Mouse (Mus musculus): ENCODE data around the gene Zmym3.

The Zmym3 gene

DNA sequence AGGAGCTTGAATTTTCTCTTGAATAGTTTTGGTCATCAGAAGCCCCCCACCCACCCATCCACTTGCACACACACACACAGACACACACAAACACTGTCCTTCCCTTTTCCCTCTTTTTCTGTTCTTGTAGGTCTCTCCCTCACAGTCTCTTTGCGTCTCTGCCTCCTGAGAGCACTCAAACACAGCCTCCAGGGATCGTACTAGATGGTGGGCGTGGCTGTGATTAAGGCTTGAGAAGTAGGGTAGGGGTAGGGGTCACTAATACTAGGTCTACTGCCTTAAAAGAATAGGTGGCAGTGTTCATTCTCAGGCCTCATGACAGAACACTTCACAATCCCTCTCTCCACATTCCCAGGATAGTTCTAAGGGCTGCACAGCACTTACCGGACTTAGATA, at the start of gene Zmym3:
Gene Zmym3 (minus strand): TSS at position 150 of the 396 bp plus-strand sequence.
- DNase-seq (ENCODE audit: low spot score), result no peak

DNA sequence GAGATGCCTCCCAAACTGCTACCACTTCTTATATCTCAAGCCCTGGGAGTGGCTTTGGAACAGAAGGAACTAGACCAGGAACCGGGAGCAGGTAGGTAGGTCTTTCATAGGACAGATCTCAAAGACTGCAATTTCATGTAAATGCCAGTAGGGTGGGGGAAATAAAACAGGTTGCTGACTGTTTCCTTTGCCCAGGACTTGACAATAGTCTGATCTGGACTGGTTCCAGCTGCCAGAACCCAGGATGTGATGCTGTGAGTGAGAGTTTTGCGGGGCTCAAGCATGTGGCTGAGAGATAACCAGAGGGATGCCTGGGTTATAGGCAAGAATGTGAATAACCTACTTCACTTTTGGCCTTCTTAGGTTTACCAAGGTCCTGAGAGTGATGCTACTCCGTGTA, 30.9 kb upstream of the Zmym3 start:
- DNase-seq (ENCODE audit: low spot score), result no peak

DNA sequence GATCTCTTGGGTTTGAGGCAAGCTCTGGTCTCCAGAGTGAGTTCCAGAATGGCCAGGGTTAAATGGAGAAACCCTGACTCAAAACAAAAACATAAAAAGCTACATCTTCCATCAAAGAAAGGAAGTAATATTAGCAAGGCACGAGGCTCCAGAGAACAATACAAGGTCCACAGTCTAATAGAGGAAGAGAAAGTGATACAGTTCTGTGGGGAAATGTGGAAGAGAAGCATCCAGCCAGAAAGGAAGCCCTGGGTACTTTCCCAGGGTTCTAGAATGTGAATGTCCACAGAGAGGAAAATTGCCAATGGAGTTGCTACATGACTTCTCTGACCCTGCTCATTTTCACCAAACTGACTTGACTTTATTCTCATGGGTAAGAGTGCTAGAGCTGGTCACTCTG, 30.5 kb upstream of the Zmym3 start:
- DNase-seq (ENCODE audit: low spot score), result no peak

DNA sequence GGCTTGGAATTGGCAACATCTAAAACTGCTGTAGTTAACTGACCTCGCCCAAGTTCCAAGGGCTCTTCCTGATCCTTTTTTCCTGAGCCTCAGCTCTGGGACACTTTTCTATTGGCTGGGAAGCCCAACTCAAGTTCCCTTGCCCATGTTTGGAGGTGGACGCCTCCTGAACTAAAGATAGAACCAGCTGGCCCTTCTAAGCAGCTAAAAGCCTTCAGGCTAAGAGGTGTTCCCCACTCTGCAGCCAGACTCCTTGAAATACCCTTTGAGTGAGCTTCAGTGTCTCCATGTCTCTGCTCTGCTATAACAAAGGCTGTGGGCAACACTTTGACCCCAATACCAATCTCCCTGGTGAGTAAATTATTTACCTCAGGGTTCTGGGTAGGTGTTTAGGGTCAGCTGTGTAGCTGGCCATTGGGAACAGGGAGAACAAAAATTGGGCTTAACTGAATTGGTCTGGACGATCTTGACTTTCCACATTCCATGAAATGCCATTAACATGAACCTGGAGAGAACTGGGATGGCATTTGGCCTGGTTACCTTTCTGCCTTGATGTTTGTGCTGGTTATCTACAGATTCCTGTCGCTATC, 28.3 kb upstream of the Zmym3 start, which contains the start of gene Itgb1bp2:
Gene Itgb1bp2 (plus strand): TSS at position 203 of the 590 bp plus-strand sequence.
- no peak for DNase-seq (ENCODE audit: low spot score)

DNA sequence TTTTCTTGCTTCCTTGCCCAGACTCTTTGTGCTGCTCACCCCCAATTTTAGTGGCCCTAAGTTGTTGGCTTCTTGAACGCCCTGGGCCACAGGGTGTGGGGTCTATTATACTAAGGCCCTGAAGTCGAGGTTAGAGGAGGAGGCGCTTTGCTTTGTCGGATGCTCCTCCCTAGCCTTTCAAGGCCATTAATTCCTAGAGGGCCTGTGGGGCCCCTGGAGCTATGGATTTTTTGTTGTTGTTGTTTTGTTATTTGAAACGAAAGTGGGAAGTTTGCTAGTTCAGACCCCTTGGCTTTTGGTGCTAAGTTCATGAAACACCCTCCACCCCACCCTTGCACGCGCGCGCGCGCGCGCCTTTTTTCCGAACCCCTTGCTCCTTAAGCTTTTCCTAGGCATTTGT, 9.3 kb upstream of the Zmym3 start:
- no peak for DNase-seq (ENCODE audit: low spot score)

DNA sequence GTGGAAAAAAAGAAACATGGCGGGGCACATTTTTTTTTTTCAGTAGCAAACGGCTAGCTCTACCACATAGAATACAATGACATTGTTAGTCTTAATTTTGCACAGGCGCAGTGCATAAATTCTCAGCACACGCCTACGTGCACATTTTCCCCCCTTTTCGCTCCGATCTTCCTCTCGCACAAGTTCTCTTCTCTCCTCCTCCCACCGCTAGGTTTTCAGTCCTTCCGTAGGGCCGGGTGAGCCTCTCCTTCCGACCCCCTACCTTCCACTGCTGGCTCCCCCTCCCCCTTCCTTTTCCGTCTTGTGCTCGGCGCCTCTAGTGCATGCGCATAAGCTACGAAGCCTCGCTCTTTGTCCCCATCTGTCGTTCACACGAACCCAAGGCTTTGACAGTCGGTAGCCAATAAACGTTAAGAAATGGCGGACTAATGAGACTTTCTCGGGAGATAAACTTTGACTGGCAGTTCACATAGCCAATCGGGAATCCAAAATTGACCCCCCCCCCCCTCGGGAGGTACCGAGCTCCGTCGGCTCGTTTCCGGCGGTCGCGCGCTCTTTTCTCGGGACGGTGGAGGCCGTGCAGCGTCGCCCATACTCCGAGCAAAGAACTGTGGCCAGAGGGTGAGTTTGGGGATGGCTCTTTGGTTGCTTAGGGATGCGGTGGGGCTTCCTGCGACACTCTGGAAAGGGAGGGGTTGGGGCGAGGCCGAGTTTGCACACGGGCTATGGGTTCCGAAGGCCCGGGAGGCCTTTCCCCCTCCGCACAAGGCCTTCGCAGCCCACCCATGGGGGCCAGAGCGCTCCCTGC, 8.7 kb upstream of the Zmym3 start, which contains the start of gene Nono:
Gene Nono (plus strand): TSS at position 177 of the 808 bp plus-strand sequence.
- peak; percentile 94 for DNase-seq (ENCODE audit: low spot score)

DNA sequence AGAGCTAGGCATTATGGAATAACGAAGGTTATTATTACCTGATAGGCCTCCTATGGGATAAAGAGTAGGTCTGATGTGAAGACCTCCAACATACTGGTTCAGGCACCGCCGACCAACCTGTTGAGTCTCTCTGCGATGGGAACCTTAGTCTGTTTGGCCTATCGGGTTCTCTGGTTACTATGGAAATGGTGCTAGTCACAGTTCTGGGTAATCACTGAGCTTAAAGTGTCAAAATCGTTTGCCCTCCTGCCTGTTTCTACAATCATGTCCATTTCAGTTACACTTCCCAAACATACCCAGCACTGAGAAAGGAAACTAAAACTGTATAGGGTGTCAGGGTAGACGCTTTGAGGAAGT, 8.1 kb upstream of the Zmym3 start:
- no peak for DNase-seq (ENCODE audit: low spot score)

DNA sequence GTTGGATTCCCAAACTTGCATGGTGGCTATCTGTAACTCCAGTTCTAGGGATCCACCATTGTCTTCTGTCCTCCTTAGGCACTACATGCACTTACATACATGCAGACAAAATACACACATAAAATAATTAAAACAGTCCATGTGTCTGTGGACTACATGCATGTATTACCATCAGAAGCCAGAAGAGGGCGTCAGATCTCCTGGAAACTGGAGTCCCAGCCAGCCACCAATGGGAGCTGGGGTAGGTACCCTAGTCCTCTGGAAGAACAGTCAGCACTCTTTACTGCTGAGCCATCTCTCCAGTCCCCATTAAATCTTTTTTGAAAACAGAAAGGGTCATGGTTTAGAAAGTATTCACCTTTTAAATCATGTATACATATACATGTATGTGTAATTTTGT, 7.1 kb upstream of the Zmym3 start:
- no peak for DNase-seq (ENCODE audit: low spot score)

DNA sequence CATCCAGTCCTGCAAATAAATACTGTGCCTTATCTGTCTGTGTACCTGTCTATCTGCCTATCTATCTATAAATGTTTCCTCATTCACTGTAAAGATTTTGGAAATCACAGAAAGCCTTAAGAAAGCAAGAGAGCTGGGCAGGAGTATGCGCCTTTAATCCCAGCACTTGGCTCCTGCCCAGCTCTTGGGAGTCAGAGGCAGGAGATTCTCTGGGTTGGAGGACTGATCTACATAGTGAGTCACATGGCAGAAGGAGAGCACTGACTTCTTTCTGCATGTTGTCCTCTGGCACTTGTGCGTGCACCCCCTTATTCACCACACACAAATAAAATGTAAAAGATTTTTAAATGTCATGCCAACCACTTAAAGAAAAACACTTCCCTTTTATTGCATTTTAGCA, 2.8 kb upstream of the Zmym3 start:
- DNase-seq (ENCODE audit: low spot score), result no peak

DNA sequence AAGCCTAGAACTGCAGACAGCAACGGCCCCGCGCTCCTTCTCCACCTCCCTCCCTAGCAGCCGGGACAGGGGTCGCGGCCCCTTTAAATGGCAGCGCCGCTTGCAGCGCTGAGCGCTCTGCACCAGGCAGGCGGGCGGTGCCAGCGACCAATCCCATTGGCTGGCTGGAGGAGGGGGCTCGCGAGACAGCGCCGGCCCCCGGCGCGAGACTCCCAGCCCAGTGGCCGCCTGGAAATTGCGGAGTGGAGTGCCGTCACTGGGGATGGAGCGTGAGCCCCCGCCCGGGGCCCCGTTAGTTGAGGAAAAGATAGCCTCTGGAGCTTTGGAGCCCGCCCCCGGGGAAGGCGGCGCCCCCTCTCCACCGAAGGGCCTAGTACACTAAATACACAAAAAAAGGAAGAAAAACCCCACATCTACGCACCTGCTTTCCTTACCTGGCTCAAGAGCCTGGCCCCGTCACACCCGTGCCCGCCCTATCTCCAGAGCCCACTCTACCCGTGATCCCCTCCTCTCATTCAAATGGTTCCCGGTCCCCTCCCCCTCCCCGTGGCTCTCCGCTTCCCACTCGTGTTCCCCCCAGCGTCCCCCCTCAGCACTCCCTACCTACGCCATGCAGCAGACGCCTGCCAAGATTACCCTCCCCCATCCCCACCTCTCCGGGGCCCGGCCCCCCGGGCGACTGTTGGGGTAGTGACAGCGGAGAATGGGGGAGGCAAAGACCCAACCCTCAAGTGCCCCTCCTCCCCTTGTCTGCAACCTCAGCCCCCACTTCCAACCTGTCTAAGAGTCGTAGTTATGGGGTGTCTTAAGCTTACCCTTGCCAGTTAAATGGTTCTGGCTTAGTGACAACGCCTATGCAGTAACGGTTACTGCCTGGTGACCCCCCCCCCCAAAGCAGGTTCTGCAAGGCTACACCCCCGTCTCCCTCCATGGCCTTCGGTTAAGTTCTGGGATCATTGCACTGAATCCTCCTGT, 637 bp downstream of the Zmym3 start:
- peak; percentile 83 for DNase-seq (ENCODE audit: low spot score)

DNA sequence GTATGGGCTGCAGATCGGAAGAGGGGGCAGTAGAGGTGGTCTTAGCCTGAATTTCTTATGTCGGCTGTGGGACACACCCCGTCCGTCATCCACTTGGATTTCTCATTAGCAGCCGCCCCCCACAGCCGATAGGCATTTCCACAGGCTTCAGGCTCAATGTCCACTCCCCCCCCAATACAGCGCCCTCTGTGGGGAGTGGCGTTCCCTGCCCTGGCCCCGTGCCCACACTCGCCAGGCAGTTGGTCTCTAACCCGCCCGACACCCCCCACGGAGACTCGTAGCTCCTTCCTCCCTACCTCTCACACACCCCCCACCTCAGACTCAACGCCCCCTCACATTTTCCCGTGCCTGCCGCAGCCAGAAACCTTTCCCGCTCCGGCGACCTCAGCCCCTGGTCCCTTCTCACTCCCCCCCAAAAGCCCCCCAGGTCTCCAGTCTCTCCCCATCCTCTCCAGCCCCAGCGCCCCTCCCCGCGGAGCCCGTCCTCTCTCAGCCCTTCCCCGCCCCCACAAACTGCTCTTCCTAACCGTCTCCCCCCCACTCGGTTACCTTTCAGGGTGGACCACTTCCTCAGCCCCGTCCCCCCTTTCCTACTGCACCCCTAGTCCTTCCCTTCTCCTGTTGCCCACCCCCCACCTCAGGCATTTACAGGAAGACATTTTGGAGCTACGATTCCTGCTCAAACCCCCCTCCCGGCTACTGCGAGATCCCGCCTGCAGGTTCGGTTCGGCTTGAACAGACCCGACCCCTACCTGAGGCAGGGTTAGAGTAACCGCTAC, 1.5 kb downstream of the Zmym3 start:
- DNase-seq (ENCODE audit: low spot score), result no peak

DNA sequence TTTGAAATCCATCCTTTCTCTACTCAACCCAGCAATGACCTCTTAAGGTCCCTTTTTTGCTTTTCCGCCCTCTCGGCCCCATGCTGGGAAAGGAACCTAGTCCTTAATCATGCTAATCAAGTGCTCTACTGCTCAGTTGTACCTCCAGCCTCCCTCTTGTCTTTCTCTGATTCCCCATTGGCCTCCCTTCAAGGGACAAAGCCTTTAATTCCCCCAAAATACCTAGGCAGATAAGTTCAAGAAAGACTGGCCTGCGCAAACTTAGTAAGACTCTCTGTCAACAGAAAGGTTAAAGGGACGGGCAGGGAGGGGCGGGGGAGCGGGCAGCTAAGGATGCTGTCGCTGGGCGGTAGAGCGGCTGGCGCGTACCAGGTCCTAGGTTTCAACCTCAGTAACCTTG, 24.2 kb downstream of the Zmym3 start:
- DNase-seq (ENCODE audit: low spot score), result no peak

DNA sequence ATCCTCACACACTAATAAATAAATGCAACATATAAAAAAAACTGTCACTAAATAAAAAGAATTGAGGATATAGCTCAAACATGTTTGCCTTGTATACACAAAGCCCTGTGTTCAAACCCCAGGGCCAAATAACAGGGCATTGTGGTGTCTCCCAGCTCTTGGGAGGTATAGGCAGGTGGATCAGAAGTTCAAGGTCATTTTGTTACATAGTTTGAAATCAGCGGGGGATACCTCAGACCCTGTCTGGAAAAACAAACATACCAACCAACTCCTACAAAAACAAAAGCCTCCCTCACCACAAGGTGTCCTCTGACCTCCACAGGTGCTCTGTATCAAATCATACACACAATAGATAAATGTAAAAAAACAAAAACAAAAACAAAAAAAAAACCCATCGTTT, 26.3 kb downstream of the Zmym3 start:
- DNase-seq (ENCODE audit: low spot score), result no peak

DNA sequence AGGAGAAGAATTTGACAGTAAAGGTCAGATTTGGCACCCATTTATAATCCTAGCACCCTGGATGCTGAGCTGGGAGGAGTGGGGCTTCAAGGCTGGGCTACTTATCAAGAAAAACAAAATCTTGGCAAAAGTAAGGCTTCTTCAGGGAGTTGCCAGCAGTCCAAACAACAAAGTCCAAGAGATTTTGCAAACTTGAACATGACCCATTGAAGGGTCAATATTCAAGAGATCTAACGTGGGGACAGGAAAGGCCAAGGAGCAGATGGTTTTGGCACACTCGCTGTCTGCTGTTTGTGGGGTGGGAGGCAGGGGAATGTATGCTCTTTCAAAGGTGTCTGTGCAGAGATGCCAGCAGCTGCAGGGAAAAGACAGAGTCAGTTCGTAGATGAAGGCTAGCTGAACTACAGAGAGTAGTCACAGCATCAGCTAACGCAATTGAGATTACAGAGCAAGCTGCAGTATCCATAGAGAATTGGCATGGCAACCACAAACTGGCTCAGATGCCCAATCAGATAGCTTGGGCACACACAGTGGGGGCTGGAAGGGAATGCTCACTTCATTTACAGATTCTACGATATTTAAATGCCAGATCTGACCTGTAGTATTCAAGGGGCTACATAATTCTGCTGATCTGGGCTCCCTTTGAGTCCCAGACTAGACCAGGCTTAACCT, 31.6 kb downstream of the Zmym3 start:
- DNase-seq (ENCODE audit: low spot score), result no peak

DNA sequence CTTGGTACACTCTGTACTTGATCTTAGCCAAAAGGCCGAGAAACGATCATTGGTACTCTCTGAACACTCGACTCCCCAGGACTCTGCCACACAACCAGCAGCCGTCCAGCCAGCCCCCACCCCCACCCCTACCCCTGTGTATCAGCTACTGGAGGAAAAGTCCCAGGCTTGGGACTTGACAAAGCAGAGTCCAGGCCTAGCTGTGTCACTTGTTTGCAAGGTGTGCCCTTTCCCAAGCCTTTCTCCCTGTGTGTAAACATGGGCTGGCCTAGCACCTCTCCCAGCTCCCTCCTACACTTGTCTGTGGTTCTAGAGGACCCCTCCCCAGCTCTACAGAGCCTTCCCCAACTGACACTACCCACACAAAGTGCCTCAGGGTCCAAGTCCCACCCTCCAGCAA, 34.4 kb downstream of the Zmym3 start:
- DNase-seq (ENCODE audit: low spot score), result no peak

DNA sequence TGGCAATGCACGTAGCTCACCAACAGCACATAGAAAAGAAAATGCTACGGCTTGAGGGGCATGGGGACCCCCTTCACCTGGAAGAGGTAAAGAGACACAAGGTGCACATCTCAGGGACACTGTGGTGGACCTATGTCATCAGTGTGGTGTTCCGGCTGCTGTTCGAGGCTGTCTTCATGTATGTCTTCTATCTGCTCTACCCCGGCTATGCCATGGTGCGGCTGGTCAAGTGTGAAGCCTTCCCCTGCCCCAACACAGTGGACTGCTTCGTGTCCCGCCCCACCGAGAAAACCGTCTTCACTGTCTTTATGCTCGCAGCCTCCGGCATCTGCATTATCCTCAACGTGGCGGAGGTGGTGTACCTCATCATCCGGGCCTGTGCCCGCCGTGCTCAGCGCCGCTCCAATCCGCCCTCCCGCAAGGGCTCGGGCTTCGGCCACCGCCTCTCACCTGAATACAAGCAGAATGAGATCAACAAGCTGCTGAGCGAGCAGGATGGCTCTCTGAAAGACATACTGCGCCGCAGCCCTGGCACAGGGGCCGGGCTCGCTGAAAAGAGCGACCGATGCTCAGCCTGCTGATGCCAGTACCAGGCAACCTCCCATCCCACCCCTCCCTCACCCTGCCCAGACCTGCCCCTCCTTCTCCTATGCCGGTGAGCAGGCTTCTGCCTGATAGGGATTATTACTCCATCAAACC, 36.1 kb downstream of the Zmym3 start:
- DNase-seq (ENCODE audit: low spot score), result no peak

DNA sequence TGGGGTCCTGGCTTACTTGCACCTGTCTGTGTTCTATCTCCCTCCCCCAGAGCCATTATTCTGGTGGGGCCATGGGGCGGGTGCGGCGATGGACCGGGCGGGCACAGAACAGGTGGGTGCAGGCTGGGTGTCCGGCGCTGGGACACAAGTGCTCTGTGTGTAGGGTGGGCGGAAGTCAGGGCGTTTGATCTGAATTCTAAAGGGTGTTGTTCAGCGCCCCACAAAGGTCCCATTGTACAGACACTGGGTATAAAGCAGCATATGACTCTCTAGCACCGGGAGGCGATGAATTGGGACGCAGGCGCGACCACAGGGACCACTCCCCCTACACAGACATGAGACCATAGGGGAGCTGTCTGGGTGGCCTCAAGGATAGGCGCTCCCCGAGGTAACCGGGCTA, 37.2 kb downstream of the Zmym3 start:
- DNase-seq (ENCODE audit: low spot score), result no peak

DNA sequence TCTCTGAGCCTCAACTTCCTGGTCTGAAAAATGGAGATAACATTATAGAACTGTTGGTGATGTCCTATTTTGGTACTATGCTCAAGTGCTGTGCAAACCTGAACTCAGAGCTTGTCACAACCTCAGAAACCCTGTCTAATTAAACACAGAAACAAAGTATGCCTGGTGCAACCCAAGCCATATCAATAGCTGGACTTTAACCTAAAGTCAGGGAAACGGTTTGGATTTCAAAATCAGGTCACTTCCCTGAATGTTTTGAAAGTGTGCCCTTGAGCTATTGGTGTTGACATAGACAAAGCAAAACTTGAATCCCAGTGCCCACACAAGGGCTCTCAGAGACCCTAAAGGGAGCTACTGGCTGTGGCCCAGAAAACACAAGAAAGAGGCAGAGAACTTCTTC, 40.9 kb downstream of the Zmym3 start:
- DNase-seq (ENCODE audit: low spot score), result no peak

DNA sequence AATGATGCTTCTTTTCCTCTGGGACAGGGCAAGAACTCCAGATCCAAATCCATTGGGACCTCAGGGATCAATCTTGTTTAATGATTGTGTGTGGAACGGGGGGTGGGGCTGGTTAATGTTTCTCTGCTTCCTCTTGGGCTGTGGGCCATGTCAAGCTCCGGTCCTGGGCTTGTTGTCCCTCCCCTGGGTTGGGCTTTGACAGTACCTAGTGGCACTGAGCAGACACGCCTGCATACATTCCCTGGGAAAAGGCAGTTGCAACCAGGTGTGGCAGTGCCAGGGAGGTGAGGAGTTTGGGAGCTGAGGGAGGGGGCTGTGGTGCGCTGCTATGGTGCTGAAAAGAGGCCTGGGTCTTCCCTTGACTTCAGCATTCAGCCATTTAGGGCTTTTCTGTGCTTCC, 43.6 kb downstream of the Zmym3 start:
- DNase-seq (ENCODE audit: low spot score), result peak; percentile 57

DNA sequence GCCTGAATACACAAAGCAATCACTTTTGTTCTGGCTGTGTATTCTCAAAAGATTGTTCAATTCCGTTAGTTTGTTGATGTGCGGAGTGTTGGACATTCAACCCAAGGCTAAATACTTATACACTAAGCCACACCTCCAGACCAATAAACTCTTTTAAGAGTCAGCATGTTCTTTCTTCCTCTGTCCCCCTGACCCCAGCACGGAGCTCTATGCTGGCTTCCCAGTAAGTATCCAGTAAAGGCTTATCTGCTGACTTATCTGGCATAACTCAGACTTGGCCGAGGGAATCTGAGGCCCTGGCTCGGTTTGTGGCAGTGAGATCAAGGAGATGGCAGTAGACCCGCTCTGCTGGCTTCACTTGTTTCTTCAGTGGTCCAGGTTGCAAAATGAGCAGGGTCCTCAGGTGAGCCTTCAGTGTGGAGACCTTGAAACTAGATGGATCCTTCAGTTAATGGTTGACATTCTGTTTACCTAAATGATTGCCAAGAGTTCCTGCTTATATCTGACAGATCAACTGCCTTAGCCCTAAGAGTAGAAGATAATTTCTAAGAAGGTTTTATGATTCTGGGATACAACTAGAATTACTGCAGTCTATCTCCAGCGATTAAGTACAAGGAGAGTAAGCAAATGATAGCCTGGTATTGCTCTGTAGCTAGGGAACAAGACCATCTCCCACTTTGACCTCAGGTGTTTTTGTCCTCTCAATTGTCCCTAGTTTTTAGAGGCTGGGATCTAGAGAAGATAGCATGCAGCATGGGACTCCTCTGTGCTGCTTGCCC, 44.3 kb downstream of the Zmym3 start, which contains the start of gene Gjb1:
Gene Gjb1 (plus strand): TSS at position 189 of the 779 bp plus-strand sequence.
- DNase-seq (ENCODE audit: low spot score), result peak; percentile 58

All from yolk sac, embryonic 10.5 days (tissue).